Mouse (Mus musculus) testis, adult 10 weeks (tissue): ENCODE data around the gene Vmn1r132. TPM values are rescaled to one million over a fixed set of nuclear protein-coding genes. Genes with fewer than 3 reads are reported as not detected.

ENCODE experiments used
- polyA plus RNA-seq: library from polyadenylated mRNA; stranded (reverse); fragments of 350-450 nt; fragmentation: Illumina TruSeq; extraction: RNeasy Lipid Tissue Mini Kit (QIAGEN cat#74804); gene quantifications from one replicate; pipeline ENCODE4 v1.2.3, GENCODE M21; 2014; ENCODE audit warnings: low read depth, low replicate concordance

Vmn1r132 gene
- not detected for polyA plus RNA-seq

DNA sequence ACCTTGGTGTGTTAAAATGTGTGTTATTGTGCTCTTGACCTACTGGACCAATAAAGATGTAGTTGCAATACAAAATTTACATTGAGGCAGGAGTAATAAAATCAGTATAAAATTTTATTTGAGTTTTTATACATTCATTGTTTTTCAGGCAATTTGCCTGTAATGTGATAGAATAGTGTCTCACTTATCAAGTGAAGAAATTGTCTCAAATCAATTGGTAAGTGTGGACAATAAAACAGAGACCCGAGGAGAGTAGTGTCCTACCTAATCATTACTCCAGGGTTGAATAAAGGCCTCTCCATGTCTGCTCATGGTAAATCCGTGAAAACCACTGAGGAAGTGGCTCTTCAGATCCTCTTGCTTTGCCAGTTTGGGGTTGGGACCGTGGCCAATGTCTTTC, at the start of gene Vmn1r132:
Gene Vmn1r132 (plus strand): TSS at position 301 of the 400 bp plus-strand sequence.

Other genes starting within 250 kb of the Vmn1r132 start
- not detected for gene Gm6882, start 181.3 kb upstream of the Vmn1r132 start, polyA plus RNA-seq
- not detected for gene Vmn1r130, start 102.3 kb upstream of the Vmn1r132 start, polyA plus RNA-seq
- not detected for gene Vmn1r131, start 68.0 kb upstream of the Vmn1r132 start, polyA plus RNA-seq
- gene Gm4175, start 147.4 kb downstream of the Vmn1r132 start, polyA plus RNA-seq: not detected
- gene Gm4177, start 182.6 kb downstream of the Vmn1r132 start, polyA plus RNA-seq: not detected
- not detected for gene Vmn1r135, start 218.3 kb downstream of the Vmn1r132 start, polyA plus RNA-seq
- gene Gm5725, start 230.2 kb downstream of the Vmn1r132 start, polyA plus RNA-seq: not detected